Mouse (Mus musculus) left cerebral cortex, adult 2 months (tissue): ENCODE measurements around the gene Klrd1. TPM values are rescaled to one million over a fixed set of nuclear protein-coding genes. Genes with fewer than 3 reads are reported as not detected.

Source experiments
- DNase-seq, 2 experiments: peaks; one replicate each; pipeline ENCODE4 v3.0.0; 2021 to 2022; ENCODE audit warnings: low spot score in 2 of 2, mixed read lengths in 1 of 2; ENCODE audit errors: extremely low spot score in 1 of 2
- H3K27ac ChIP-seq: fragments of 200-600 bp; 2 replicates; pipeline ENCODE4 v1.8.1; 2022
- H3K4me3 ChIP-seq: fragments of 200-600 bp; 2 replicates; pipeline ENCODE4 v1.8.1; 2022
- CTCF ChIP-seq: fragments of 200-600 bp; IDR thresholded peaks from 2 replicates; pipeline ENCODE4 v1.8.1; 2022; ENCODE audit warnings: antibody characterized with exemption, mild to moderate bottlenecking, moderate library complexity
- intact Hi-C: fragments of 180-260 bp; cut with DNase I; formaldehyde crosslinking; loops from one replicate; pipeline ENCODE4 v1.15.1; 2025
- long read RNA-seq, 2 experiments: library from polyadenylated mRNA; stranded (forward); transcript quantifications; one replicate each; pipeline ENCODE4 v2.0.0; 2021; ENCODE audit warnings: borderline mapping rate in 2 of 2
- total RNA-seq, 2 experiments: library from RNA; stranded (reverse); gene quantifications; 2 replicates each; pipeline ENCODE4 v1.2.3; 2021

The Klrd1 gene
- not detected for total RNA-seq
- long read RNA-seq, experiment 1: 0 reads
- long read RNA-seq, experiment 2: 0 reads

DNA sequence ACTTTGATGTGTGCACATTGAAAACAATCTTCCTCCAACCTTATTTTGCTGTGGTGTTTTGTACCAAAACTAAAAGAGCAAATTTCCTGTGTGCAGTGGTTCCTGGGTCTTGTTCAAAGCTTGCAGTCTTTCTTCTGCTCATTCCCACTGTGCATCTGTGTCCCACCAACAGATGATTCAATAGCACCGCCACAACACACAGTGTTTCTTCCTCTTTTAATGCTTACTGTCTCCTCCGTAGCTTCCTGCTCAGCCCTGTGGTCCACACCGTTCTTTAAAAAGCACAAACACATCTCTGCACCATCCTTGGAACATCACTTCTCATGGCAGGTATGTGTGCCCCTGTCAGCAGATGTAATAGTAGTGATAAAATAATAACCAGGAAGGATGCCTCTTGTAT is at the start of gene Klrd1:
Klrd1 (plus strand) TSS at position 275 of the 400 bp plus-strand sequence.
- DNase-seq: no peak
- no peak within 1 kb of the TSS for H3K27ac ChIP-seq
- H3K4me3 ChIP-seq: no peak within 1 kb of the TSS
- no peak for TF ChIP-seq CTCF
- intact Hi-C loops: no loop called here

DNA sequence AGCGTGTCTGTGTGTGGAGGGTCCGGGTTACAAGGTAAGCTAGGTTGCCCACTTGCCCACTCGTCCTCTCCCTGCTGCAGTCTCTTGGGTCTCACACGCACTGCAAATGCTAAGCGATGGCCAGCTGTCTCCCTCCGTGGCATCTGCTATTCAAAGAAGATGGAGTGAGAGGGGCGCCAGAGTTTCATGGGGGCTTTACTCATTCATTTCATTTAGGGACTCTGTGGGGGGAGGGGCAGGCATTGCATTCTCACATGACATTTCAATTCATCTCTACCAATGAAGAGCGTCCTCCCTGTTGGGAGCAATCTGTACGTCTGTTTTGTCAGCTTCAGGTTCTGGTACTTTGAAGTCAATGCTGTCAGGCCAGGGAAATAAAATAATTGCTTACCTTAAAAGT is 49.7 kb upstream of the Klrd1 start:
- no peak for TF ChIP-seq CTCF
- Histone ChIP-seq H3K4me3 (no peak overlapping the region), H3K27ac (no peak overlapping the region)
- intact Hi-C loops: no loop called here
- DNase-seq: peak in 1 of 2 experiments; percentile 19

DNA sequence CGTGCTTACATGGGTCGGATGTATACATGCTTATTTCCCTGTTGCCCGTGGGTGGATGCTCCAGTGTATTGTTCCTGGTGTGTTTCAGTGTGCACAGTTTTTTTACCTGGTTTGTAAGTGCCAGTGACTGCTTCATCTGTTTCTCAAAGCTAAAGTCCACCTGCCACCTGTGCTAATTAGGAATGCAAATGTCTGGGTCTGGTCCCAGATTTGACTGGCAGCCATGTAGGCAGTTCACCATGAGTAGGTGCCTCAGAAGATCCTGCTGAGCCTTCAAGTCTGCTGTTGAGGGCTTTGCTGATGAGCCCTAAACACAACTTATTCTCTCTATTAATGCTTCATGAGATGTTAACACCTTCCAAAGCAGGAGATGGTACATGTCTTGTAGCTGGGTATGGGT is 49.0 kb upstream of the Klrd1 start:
- Histone ChIP-seq H3K27ac (no peak overlapping the region), H3K4me3 (no peak overlapping the region)
- DNase-seq: no peak
- intact Hi-C loops: no loop called here
- TF ChIP-seq CTCF: no peak

DNA sequence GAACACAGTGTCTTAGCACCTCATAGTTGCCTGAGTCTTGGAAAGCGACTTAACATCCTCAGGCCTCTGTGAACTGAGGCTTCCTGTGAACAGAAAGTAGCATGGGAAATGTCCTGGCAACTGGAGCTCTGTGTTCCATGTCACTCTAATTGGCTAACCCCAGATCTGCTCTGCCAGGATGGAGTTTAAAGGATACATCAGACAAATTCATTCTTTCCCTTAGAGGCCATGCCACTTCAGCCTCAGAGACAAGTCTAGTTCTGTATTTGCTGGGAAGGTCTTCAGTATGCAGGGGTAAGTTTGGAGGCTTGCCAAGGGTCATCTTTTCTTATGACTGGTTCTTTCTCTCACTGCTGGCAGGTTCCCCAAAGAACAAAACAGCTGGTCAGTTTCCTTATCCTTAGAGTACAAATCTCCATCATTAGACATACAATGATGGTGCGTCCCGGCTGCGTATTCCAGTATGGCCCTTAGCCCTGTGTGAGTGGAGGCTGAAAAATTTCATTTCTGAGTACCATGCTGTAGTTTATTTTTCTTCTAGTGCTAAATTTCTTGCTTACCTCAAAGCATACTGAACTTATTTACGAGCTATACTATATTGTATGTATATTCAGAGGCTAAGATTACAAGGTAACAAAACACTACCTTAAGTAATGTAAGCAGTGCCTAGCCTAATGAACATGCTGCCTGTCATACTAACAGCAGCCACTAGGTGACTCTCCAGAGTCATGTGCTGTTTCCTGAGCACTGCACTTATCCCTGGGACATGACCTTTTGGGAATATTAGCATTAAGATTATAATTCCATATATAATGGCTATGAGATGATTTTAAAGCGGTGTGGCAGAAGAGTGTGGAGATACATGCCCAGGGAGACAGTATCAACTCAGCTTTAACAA is 47.6 kb upstream of the Klrd1 start:
- no peak overlapping the region for H3K4me3 ChIP-seq
- peak; percentile 77 to 79 for DNase-seq
- intact Hi-C loops: no loop called here
- TF ChIP-seq CTCF: peak; percentile 96
- H3K27ac ChIP-seq: peak overlapping the region; percentile 4; the same call in 1 of the 2 replicates

DNA sequence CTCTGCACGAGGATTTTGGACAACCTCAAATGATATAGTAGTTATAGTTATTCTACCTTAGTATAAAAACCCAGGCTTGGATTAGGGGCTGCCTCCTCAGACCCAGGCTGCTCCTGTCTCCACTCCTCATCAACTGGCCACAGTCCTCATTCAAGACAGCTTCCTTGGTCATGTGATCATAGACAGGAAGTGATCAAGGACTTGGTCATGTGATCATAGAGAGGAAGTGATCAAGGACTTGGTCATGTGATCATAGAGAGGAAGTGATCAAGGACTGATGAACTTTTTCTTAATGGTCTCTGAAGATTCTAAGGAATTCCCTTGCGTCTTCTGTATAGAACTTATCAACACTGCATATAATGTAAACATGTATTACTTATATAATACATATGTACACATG is 44.3 kb upstream of the Klrd1 start:
- Histone ChIP-seq H3K4me3 (no peak overlapping the region), H3K27ac (no peak overlapping the region)
- no peak for DNase-seq
- no peak for TF ChIP-seq CTCF
- intact Hi-C loops: no loop called here

DNA sequence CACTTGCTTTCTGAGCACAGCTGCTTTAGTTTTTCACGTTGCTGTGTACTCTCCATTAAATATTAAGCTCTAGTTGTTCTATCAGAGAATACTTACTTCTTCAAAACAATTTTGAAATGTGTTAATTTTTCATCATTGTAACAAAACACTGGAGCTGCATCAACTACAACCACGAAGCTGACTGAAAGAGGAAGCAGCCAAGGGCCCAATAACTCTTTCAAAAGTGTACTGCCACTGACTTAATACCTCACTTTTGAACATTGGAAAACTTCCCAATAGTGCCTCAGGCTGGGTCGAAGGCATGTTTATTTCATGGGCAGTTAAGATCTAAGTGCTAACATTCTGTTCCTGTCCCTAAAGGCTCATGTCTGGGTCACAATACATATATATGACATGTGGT is 43.6 kb upstream of the Klrd1 start:
- Histone ChIP-seq H3K4me3 (no peak overlapping the region), H3K27ac (no peak overlapping the region)
- TF ChIP-seq CTCF: no peak
- DNase-seq: no peak
- intact Hi-C loops: no loop called here

DNA sequence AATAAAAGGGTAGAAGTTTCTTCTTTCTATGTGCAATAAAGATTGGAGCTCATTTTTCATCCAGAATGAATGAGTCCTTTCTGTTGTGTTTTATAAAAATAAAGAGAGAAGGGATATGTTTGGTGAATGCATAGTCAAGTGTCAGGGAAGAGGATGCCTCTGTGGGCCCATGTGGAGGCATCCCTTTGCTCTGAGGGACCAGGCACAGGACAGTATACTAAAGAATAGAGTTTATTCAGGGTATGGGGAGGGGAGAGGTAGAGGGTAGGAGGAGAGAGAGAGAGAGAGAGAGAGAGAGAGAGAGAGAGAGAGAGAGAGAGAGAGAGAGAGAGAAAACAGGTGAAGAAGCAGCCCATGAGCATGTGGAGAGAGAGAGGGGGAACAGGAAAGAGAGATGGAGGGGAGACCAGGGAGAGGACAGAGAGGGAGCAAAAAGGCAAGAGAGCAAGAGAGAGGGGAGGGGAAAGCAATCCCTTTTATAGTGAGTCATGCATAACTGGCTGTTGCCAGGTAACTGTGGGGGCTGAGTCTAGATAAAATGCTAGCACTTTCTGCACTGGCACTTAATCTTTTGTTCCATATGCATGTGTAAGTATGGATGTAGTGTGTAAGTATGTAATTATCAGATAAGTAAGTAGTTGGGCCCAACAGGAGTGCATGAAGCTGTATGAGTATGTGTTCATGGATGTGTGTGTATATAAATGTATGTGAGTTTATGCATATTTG is 34.1 kb upstream of the Klrd1 start:
- no peak for TF ChIP-seq CTCF
- Histone ChIP-seq H3K27ac (no peak overlapping the region), H3K4me3 (no peak overlapping the region)
- intact Hi-C loops: loop anchor here (2.0 kb wide), 1 partner anchor 39 kb away; no protein-coding TSS in a partner anchor
- no peak for DNase-seq

DNA sequence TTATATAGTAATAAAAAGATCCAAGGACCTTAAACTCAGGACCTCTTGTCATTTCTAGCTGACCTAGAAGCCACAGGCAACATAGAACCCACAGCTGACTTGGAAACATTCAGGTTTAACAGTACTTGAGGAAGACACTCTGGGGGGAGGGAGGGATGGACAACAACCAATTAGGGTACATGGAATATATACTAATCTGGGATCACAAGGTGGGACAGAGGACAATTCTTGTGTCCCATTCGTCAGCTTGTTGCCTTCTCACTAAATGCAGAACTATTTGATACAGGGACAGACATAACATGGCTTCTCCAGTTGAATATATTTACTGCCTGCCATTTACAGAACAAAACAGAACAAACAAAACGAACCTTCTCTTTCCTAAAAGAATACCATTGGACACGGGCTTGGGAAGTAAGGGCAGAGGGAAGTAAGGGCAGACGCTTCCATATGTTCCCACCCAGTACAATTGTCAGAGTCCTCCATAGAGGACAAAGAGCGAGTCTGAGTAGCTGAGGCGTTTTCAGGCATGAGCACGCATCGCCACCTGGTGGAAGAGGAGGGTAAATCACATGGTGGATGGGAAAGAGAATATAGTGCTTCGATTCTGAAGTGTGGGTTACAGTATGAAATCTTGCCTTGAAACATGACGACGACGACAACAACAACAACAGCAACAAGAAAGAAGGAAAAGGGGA is 32.5 kb upstream of the Klrd1 start:
- H3K27ac ChIP-seq: no peak overlapping the region
- peak; percentile 86 for TF ChIP-seq CTCF
- H3K4me3 ChIP-seq: no peak overlapping the region
- DNase-seq: peak; percentile 61 to 78
- intact Hi-C loops: loop anchor here (1.0 to 2.0 kb wide), 2 partner anchors 40 to 166 kb away; no protein-coding TSS in a partner anchor

DNA sequence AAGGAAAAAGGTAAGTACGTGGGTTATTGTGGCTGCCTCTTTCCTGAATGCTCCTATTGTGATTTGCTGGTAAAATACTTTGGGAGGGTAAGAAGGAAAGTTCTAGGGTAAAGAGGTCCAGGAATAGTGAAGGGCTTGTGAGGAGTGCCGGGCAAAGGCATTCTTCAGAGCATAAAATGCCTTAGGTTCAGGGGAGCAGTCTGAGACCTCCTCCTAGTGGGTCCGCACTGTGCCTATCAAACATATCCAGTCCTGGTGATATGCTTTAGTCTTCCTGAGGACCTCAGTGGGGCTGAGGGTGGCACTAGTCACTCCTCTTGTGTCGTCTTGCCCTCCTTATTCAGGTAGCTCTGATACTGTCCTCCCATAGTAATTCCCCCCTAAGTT is 31.9 kb upstream of the Klrd1 start:
- H3K4me3 ChIP-seq: no peak overlapping the region
- TF ChIP-seq CTCF: no peak
- intact Hi-C loops: loop anchor here (1.0 to 2.0 kb wide), 2 partner anchors 41 to 166 kb away; no protein-coding TSS in a partner anchor
- no peak overlapping the region for H3K27ac ChIP-seq
- no peak for DNase-seq

DNA sequence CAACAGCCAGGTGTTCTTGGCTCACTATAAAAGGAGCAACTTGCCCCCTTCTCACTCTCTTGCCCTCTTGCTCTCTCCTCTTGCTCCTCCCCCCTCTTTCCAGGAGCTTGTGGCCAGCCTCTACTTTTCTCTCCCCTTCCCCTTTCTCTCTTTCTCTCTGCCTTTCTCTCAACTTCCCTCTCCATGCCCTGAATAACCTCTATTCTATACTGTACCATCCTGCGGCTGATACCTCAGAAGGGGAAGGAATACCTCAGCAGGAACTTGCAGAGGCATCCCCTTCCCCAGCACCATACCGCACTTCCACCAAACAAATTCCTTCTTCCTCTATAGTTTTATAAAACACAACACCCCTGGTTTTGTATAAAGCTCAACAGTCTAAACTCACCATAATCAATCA is 26.3 kb upstream of the Klrd1 start:
- no peak overlapping the region for H3K4me3 ChIP-seq
- no peak overlapping the region for H3K27ac ChIP-seq
- intact Hi-C loops: no loop called here
- no peak for TF ChIP-seq CTCF
- no peak for DNase-seq

DNA sequence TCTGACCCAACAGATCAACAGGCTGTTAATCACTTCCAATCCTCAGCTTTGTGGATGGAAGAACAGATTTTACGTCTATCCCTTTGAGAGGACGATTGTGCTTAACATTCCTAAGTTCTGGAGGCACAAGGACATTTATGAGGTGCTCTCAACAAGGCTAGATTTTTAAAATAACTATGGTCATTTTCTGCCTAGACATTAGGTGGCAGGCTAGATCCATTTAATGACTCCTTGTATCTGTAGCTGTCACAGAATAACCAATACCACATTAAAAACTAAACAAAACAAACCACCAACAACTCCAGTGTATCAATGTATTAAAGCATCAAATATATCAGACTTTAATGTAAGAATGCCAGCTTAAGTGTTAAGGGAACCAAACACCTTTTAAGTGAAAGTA is 16.3 kb upstream of the Klrd1 start:
- Histone ChIP-seq H3K27ac (no peak overlapping the region), H3K4me3 (no peak overlapping the region)
- intact Hi-C loops: loop anchor here (2.0 to 10.0 kb wide), 3 partner anchors 1717 to 1849 kb away; partner anchors contain the start of genes Magohb and Styk1
- TF ChIP-seq CTCF: peak; percentile 44
- no peak for DNase-seq
